In the genomic region with DNA sequence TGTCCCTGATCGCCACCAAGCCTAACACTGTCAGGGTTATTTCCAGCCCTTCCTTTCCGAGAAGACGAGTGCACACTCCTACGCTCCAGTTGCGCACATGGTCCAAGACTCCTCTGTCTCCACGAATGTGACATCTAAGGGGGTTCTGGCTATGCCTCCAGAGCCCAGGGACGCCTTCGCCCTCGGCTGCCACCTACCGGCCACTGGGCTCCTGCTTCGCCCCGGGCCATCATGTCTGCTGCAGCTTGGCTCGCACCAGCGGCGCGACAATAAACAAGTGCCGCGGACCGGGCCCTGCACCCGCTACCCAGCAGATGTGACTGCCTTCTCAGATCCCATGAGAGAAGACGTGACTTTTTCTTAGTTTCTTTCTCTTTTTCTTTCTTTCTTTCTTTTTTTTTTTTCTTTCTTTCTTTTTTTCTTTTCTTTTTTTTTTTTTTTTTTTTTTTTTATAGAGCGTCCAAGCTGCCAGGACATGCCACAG, we compare ENCODE assay signal across 8 mouse cellular contexts. TPM values are rescaled to one million over a fixed set of nuclear protein-coding genes. Genes with fewer than 3 reads are reported as not detected.
DNase-seq lines count a peak whose midpoint lies in the region; ATAC-seq and TF ChIP-seq lines count a peak whose summit lies in the region.

Gene Slitrk5, plus strand, starts transcription at position 434 of the 484 bp plus-strand sequence.

- TF ChIP-seq CTCF in G1E (IDR thresholded peaks at IDR 0.05; ENCODE audit: low read depth, low read length) = peak; percentile 96
- peak; percentile 84 for TF ChIP-seq CTCF in cerebellum, adult 2 months (IDR thresholded peaks at IDR 0.05; ENCODE audit: borderline replicate concordance, insufficient read depth, low read depth, low read length)

- TF ChIP-seq POLR2A in cerebellum, adult 2 months (IDR thresholded peaks at IDR 0.05; ENCODE audit: borderline replicate concordance, insufficient read depth, low read length) = no peak

- WGBS in cerebellum, adult 2 months = under 1% methylated on average over 22 of the region's 22 CpGs
- under 1% methylated on average over 22 of the region's 22 CpGs for WGBS in forebrain, embryonic 16.5 days
- WGBS in liver, embryonic 11.5 days = 1% methylated on average over 22 of the region's 22 CpGs

- H3K4me2 ChIP-seq in forebrain, embryonic 16.5 days (ENCODE audit: low read length) = peak within 1 kb of the TSS; percentile 70
- peak within 1 kb of the TSS; percentile 92 for H3K4me2 ChIP-seq in liver, embryonic 11.5 days

- H3K27me3 ChIP-seq in G1E (ENCODE audit: insufficient read depth, low read length) = no peaks in the 10 kb centered on the region
- no peaks in the 10 kb centered on the region for H3K27me3 ChIP-seq in cerebellum, adult 2 months (ENCODE audit: control insufficient read depth, insufficient read depth, low read length)
- no peaks in the 10 kb centered on the region for H3K27me3 ChIP-seq in forebrain, embryonic 16.5 days (replicated peaks; ENCODE audit: control insufficient read depth, insufficient read depth, low read length)
- H3K27me3 ChIP-seq in liver, embryonic 11.5 days (replicated peaks; ENCODE audit: control insufficient read depth, insufficient read depth, low read length) = peaks cover 44% of the 10 kb centered on the region

- peaks cover 45% of the 10 kb centered on the region for H3K4me1 ChIP-seq in G1E (ENCODE audit: insufficient read depth, low read depth, low read length)
- no peaks in the 10 kb centered on the region for H3K4me1 ChIP-seq in cerebellum, adult 2 months (ENCODE audit: control insufficient read depth, insufficient read depth, low read length)
- H3K4me1 ChIP-seq in forebrain, embryonic 16.5 days (replicated peaks; ENCODE audit: control insufficient read depth, insufficient read depth, low read length) = peaks cover 11% of the 10 kb centered on the region
- H3K4me1 ChIP-seq in liver, embryonic 11.5 days (replicated peaks; ENCODE audit: control insufficient read depth, insufficient read depth, low read length) = no peaks in the 10 kb centered on the region

- peak within 1 kb of the TSS; percentile 94 for H3K4me3 ChIP-seq in G1E (ENCODE audit: low read depth, low read length)
- peak within 1 kb of the TSS; percentile 96 for H3K4me3 ChIP-seq in cerebellum, adult 2 months (replicated peaks; ENCODE audit: insufficient read depth, low read depth, low read length)
- H3K4me3 ChIP-seq in forebrain, embryonic 16.5 days (replicated peaks; ENCODE audit: low read length) = peak within 1 kb of the TSS; percentile 86
- H3K4me3 ChIP-seq in liver, embryonic 11.5 days (ENCODE audit: low read depth, low read length) = peak within 1 kb of the TSS; percentile 57

- peak within 1 kb of the TSS; percentile 73 for H3K27ac ChIP-seq in cerebellum, adult 2 months (ENCODE audit: insufficient read depth, low read length)
- peak within 1 kb of the TSS; percentile 98 for H3K27ac ChIP-seq in forebrain, embryonic 16.5 days (ENCODE audit: low read length)
- no peak within 1 kb of the TSS for H3K27ac ChIP-seq in liver, embryonic 11.5 days (ENCODE audit: low read depth, low read length)

- DNase-seq in G1E (ENCODE audit: low spot score) = peak; percentile 89
- peak; percentile 92 to 96 for DNase-seq in cerebellum, adult 2 months
- DNase-seq in heart, postnatal 10 days = peak; percentile 84 to 86
- DNase-seq in kidney, postnatal 25 days = peak; percentile 76 to 81
- peak; percentile 80 for DNase-seq in liver, embryonic 11.5 days (ENCODE audit: low spot score)
- peak; percentile 90 for DNase-seq in neural tube, embryonic 10.5 days (ENCODE audit: extremely low spot score, low spot score)
- DNase-seq in testis, postnatal 14 days (ENCODE audit: low spot score) = peak; percentile 79

- H3K9me3 ChIP-seq in G1E (replicated peaks) = no peaks in the 10 kb centered on the region
- H3K9me3 ChIP-seq in forebrain, embryonic 16.5 days (ENCODE audit: control insufficient read depth, low read length) = no peaks in the 10 kb centered on the region
- H3K9me3 ChIP-seq in liver, embryonic 11.5 days (ENCODE audit: control insufficient read depth, low read length) = no peaks in the 10 kb centered on the region

- H3K9ac ChIP-seq in forebrain, embryonic 16.5 days (replicated peaks; ENCODE audit: low read depth, low read length) = peak within 1 kb of the TSS; percentile 89
- H3K9ac ChIP-seq in liver, embryonic 11.5 days (ENCODE audit: low read depth, low read length) = 0 out of 2 replicates have a peak within 1 kb of the TSS, but pooled peaks have one; percentile 30

- intact Hi-C loops in heart, postnatal 10 days (cut with DNase I) = no loop called here

- ATAC-seq in G1E (ENCODE audit: extremely low read depth, insufficient number of reproducible peaks, low FRiP score, poor library complexity, severe bottlenecking) = peak; percentile 73
- peak; percentile 69 for ATAC-seq in forebrain, embryonic 16.5 days
- peak; percentile 79 for ATAC-seq in liver, embryonic 11.5 days (replicated peaks; ENCODE audit: low FRiP score)

- H3K36me3 ChIP-seq in G1E (replicated peaks) = peaks cover 12% of the 10 kb centered on the region
- H3K36me3 ChIP-seq in forebrain, embryonic 16.5 days (ENCODE audit: control insufficient read depth, insufficient read depth) = no peaks in the 10 kb centered on the region
- H3K36me3 ChIP-seq in liver, embryonic 11.5 days (ENCODE audit: control insufficient read depth, insufficient read depth, low read length) = no peaks in the 10 kb centered on the region

RNA-seq across cellular contexts. Expression of gene Slitrk5, which starts in this region (rescaled TPM):
- total RNA-seq in G1E (2014; fragmentation: Nextera tagmentation) (71.6 and 76.7 TPM in 2 replicates), G1E (2017) (12.6 and 14.5 TPM in 2 replicates)
- polyA plus RNA-seq in G1E (2012) = 21.5 and 22.7 TPM in 2 replicates
- 12.9 and 13.2 TPM in 2 replicates for polyA plus RNA-seq in cerebellum, adult 2 months (2012; rRNA removed)
- polyA plus RNA-seq in forebrain, embryonic 16.5 days (2015; fragmentation: Nextera tagmentation; extraction: Ambion mirVana) = 26.4 and 26.8 TPM in 2 replicates
- under 1 TPM in 1 of 2 experiments, not detected in 1; 0.07 TPM for total RNA-seq in heart, postnatal 10 days (2021)
- 1.5 and 1.6 TPM in 2 replicates for polyA plus RNA-seq in liver, embryonic 11.5 days (2014; fragmentation: Nextera tagmentation; extraction: Ambion mirVana)

Comparison
In these comparisons a context has a peak if more than half of its experiments do, and no peak if none do; other contexts are left out.
1. RNA of gene Slitrk5 (total RNA-seq): 12.6 to 76.7 TPM in G1E; 0.07 TPM in heart, postnatal 10 days; every median in the first group is over 10 times any median in the second.
2. Peak in DNase-seq in heart, postnatal 10 days; RNA of the gene not detected or under 1 TPM.
3. Peak in every context shown above with its lines, with median percentiles within 50 percentile points of each other: ATAC-seq, DNase-seq and H3K4me3 ChIP-seq.